Mouse (Mus musculus): ENCODE measurements around the gene Ctla4.

The Ctla4 gene

GRCm38 (mm10) chr1:60860955-60861354 is 25.8 kb upstream of the Ctla4 start:
- POLR2A ChIA-PET = interaction anchor here in 2 of 4 experiments (1.2 to 9.2 kb wide), 5 partner anchors 9 to 294 kb away, joined by 3 to 132 read pairs (median 11); partner anchors contain the start of gene Raph1 (in 1 of the 2)
- CTCF ChIA-PET = interaction anchor here in 1 of 4 experiments (0.8 to 2.2 kb wide), 2 partner anchors 8 to 433 kb away, joined by 4 to 8 read pairs; no protein-coding TSS in a partner anchor

GRCm38 (mm10) chr1:60861431-60861830 is 25.4 kb upstream of the Ctla4 start:
- CTCF ChIA-PET = interaction anchor here in 2 of 4 experiments (0.8 to 1.0 kb wide), 2 partner anchors 9 to 434 kb away, joined by 3 to 4 read pairs; no protein-coding TSS in a partner anchor
- POLR2A ChIA-PET = interaction anchor here in 2 of 4 experiments (3.4 to 9.2 kb wide), 3 partner anchors 9 to 20 kb away, joined by 20 to 132 read pairs (median 65); no protein-coding TSS in a partner anchor

- ChIA-PET POLR2A (interaction anchor here in 3 of 4 experiments (0.5 to 9.2 kb wide), 5 partner anchors 10 to 1131 kb away, joined by 3 to 65 read pairs (median 8); no protein-coding TSS in a partner anchor), CTCF (interaction anchor here in 3 of 4 experiments (0.7 to 1.1 kb wide), 5 partner anchors 9 to 576 kb away, joined by 3 to 4 read pairs (median 3); no protein-coding TSS in a partner anchor)
Observed at GRCm38 (mm10) chr1:60862510-60862909, 24.3 kb upstream of the Ctla4 start.

GRCm38 (mm10) chr1:60862951-60863461 is 23.8 kb upstream of the Ctla4 start:
- CTCF ChIA-PET = interaction anchor here in 2 of 4 experiments (0.7 to 0.8 kb wide), 3 partner anchors 9 to 577 kb away, joined by 3 to 4 read pairs (median 3); no protein-coding TSS in a partner anchor
- POLR2A ChIA-PET = interaction anchor here in 3 of 4 experiments (0.9 to 9.2 kb wide), 6 partner anchors 10 to 520 kb away, joined by 3 to 65 read pairs (median 4); partner anchors contain the start of gene Cyp20a1 (in 1 of the 3)

GRCm38 (mm10) chr1:60863701-60864100 is 23.1 kb upstream of the Ctla4 start:
- POLR2A ChIA-PET = interaction anchor here in 2 of 4 experiments (0.9 to 9.2 kb wide), 4 partner anchors 11 to 521 kb away, joined by 4 to 65 read pairs (median 12); partner anchors contain the start of gene Cyp20a1 (in 1 of the 2)

GRCm38 (mm10) chr1:60865167-60865566 is 21.6 kb upstream of the Ctla4 start:
- CTCF ChIA-PET = interaction anchor here in 2 of 4 experiments (0.8 to 0.9 kb wide), 2 partner anchors 87 to 95 kb away, joined by 3 to 4 read pairs; no protein-coding TSS in a partner anchor
- POLR2A ChIA-PET = interaction anchor here in 3 of 4 experiments (0.8 to 9.2 kb wide), 7 partner anchors 7 to 521 kb away, joined by 3 to 65 read pairs (median 4); no protein-coding TSS in a partner anchor

More at GRCm38 (mm10) chr1:60863701-60864100, 23.1 kb upstream of the Ctla4 start:
- CTCF ChIA-PET = no interaction called here

GRCm38 (mm10) chr1:60866043-60866442 is 20.8 kb upstream of the Ctla4 start:
- CTCF ChIA-PET = interaction anchor here in 1 of 4 experiments (0.7 to 1.0 kb wide), 2 partner anchors 9 to 430 kb away, joined by 3 read pairs; no protein-coding TSS in a partner anchor
- POLR2A ChIA-PET = interaction anchor here (0.6 to 9.2 kb wide), 10 partner anchors 8 to 855 kb away, joined by 3 to 65 read pairs (median 4); no protein-coding TSS in a partner anchor

GRCm38 (mm10) chr1:60868333-60869277 is 18.2 kb upstream of the Ctla4 start:
- ChIA-PET CTCF (interaction anchor here in 3 of 4 experiments (0.5 to 1.3 kb wide), 12 partner anchors 8 to 624 kb away, joined by 3 to 8 read pairs (median 3); no protein-coding TSS in a partner anchor), POLR2A (interaction anchor here in 3 of 4 experiments (0.9 to 1.6 kb wide), 9 partner anchors 11 to 302 kb away, joined by 3 to 6 read pairs (median 3); partner anchors contain the start of gene Raph1 (in 1 of the 3))

GRCm38 (mm10) chr1:60875267-60875666 is 11.5 kb upstream of the Ctla4 start:
- ChIA-PET POLR2A (no interaction called here), CTCF (no interaction called here)

GRCm38 (mm10) chr1:60880116-60880867 is 6.5 kb upstream of the Ctla4 start:
- POLR2A ChIA-PET = no interaction called here
- CTCF ChIA-PET = no interaction called here

- POLR2A ChIA-PET = no interaction called here
- CTCF ChIA-PET = no interaction called here
Observed at GRCm38 (mm10) chr1:60882792-60883191, 4.0 kb upstream of the Ctla4 start.

GRCm38 (mm10) chr1:60883279-60883678 is 3.5 kb upstream of the Ctla4 start:
- ChIA-PET CTCF (no interaction called here), POLR2A (interaction anchor here in 1 of 4 experiments (0.7 kb wide), 1 partner anchor 277 kb away, joined by 4 read pairs; no protein-coding TSS in a partner anchor)

GRCm38 (mm10) chr1:60884611-60885010 is 2.2 kb upstream of the Ctla4 start:
- ChIA-PET CTCF (interaction anchor here in 2 of 4 experiments (0.6 kb wide), 2 partner anchors 77 to 139 kb away, joined by 3 read pairs; no protein-coding TSS in a partner anchor), POLR2A (no interaction called here)

GRCm38 (mm10) chr1:60898127-60898932 is 11.5 kb downstream of the Ctla4 start:
- CTCF ChIA-PET = no interaction called here
- POLR2A ChIA-PET = no interaction called here

- CTCF ChIA-PET = no interaction called here
Observed at GRCm38 (mm10) chr1:60898933-60899210, 12.1 kb downstream of the Ctla4 start.

GRCm38 (mm10) chr1:60899244-60899643 is 12.4 kb downstream of the Ctla4 start:
- ChIA-PET POLR2A (no interaction called here), CTCF (no interaction called here)

More at GRCm38 (mm10) chr1:60898933-60899210, 12.1 kb downstream of the Ctla4 start:
- POLR2A ChIA-PET = no interaction called here

- ChIA-PET CTCF (interaction anchor here in 1 of 4 experiments (1.0 kb wide), 1 partner anchor 58 kb away, joined by 4 read pairs; no protein-coding TSS in a partner anchor), POLR2A (interaction anchor here in 2 of 4 experiments (0.7 kb wide), 2 partner anchors 50 to 279 kb away, joined by 3 read pairs; no protein-coding TSS in a partner anchor)
Observed at GRCm38 (mm10) chr1:60902547-60902946, 15.7 kb downstream of the Ctla4 start.
